Mouse (Mus musculus) kidney, adult 2 months (tissue): ENCODE data around the gene Hipk2.

Experiments
- CTCF ChIP-seq: fragments of 200-500 bp; conservative IDR thresholded peaks from 2 replicates; pipeline ENCODE4 v1.5.1; 2011; ENCODE audit warnings: low read depth, mild to moderate bottlenecking, control low read depth, low read length, moderate library complexity, mixed read lengths; ENCODE audit not compliant: insufficient read depth, insufficient read length
- POLR2A ChIP-seq: fragments of 200-500 bp; IDR thresholded peaks from one replicate; pipeline ENCODE4 v1.6.1; 2011; ENCODE audit warnings: low read depth, low read length, control low read depth

GRCm38 (mm10) chr6:38868974-38869373 is 7.0 kb downstream of the Hipk2 start:
- no peak for TF ChIP-seq CTCF
- TF ChIP-seq POLR2A: no peak
